11 mouse cellular contexts compared by ENCODE assay signal in genomic region chr6:30204383-30205179, GRCm38 (mm10).
DNase-seq lines count a peak whose midpoint lies in the region; ATAC-seq and TF ChIP-seq lines count a peak whose summit lies in the region.
"Had no signal": no experiment of that assay in that cellular context is flagged by ENCODE, and none has a peak within 500 bp of the region (broad histone marks: within the 10 kb centered on the region; RNA-seq: fewer than 3 reads in every experiment).

No protein-coding gene starts in this region.

- no peak for TF ChIP-seq EP300 in stomach, postnatal 0 days (optimal IDR thresholded peaks at IDR 0.05)

- H3K9ac ChIP-seq in heart, embryonic 11.5 days (ENCODE audit: low read depth, low read length) = no peak overlapping the region
- H3K9ac ChIP-seq in embryonic facial prominence, embryonic 13.5 days = 0 out of 2 replicates have a peak overlapping the region, but pooled peaks have one; percentile 32
- no peak overlapping the region for H3K9ac ChIP-seq in stomach, postnatal 0 days (ENCODE audit: low read length)
- no peak overlapping the region for H3K9ac ChIP-seq in intestine, embryonic 16.5 days (ENCODE audit: low read depth, low read length)
- H3K9ac ChIP-seq: embryonic facial prominence, embryonic 12.5 days; kidney, embryonic 15.5 days had no signal

- H3K27me3 ChIP-seq in heart, embryonic 11.5 days (ENCODE audit: control insufficient read depth, insufficient read depth, low read length) = no peaks in the 10 kb centered on the region
- H3K27me3 ChIP-seq in testis, adult 2 months (ENCODE audit: control insufficient read depth, insufficient read depth, low read length) = no peaks in the 10 kb centered on the region
- H3K27me3 ChIP-seq in embryonic facial prominence, embryonic 13.5 days = no peaks in the 10 kb centered on the region
- no peaks in the 10 kb centered on the region for H3K27me3 ChIP-seq in stomach, postnatal 0 days (ENCODE audit: control insufficient read depth, insufficient read depth, low read length)
- H3K27me3 ChIP-seq in intestine, embryonic 16.5 days (replicated peaks; ENCODE audit: control insufficient read depth, insufficient read depth, low read length) = no peaks in the 10 kb centered on the region
- H3K27me3 ChIP-seq: embryonic facial prominence, embryonic 12.5 days; kidney, embryonic 15.5 days; Patski had no signal

- DNase-seq in heart, postnatal 4 days = no peak
- no peak for DNase-seq in testis, postnatal 14 days (ENCODE audit: low spot score)
- DNase-seq in stomach, postnatal 0 days (ENCODE audit: low spot score) = no peak
- DNase-seq: heart, postnatal 14 days had no signal

- H3K4me2 ChIP-seq in heart, embryonic 11.5 days = no peak overlapping the region
- no peak overlapping the region for H3K4me2 ChIP-seq in embryonic facial prominence, embryonic 13.5 days
- H3K4me2 ChIP-seq in stomach, postnatal 0 days (replicated peaks; ENCODE audit: low read depth) = no peak overlapping the region
- no peak overlapping the region for H3K4me2 ChIP-seq in intestine, embryonic 16.5 days (ENCODE audit: low read depth, low read length)

- H3K4me1 ChIP-seq in heart, embryonic 11.5 days (ENCODE audit: control insufficient read depth, insufficient read depth, low read length) = no peaks in the 10 kb centered on the region
- H3K4me1 ChIP-seq in testis, adult 2 months (ENCODE audit: control insufficient read depth, insufficient read depth, low read length) = peaks cover 9% of the 10 kb centered on the region
- peaks cover 3% of the 10 kb centered on the region; the same call in 1 of the 2 replicates for H3K4me1 ChIP-seq in embryonic facial prominence, embryonic 13.5 days
- H3K4me1 ChIP-seq in stomach, postnatal 0 days (replicated peaks; ENCODE audit: control insufficient read depth, insufficient read depth) = no peaks in the 10 kb centered on the region
- H3K4me1 ChIP-seq in intestine, embryonic 16.5 days (ENCODE audit: control insufficient read depth, insufficient read depth, low read length) = peaks cover 3% of the 10 kb centered on the region; the same call in 1 of the 2 replicates

- no peak overlapping the region for H3K27ac ChIP-seq in heart, embryonic 11.5 days (ENCODE audit: low read depth, low read length)
- H3K27ac ChIP-seq in testis, adult 2 months (ENCODE audit: control insufficient read depth, insufficient read depth, low read depth, low read length) = no peak overlapping the region
- no peak overlapping the region for H3K27ac ChIP-seq in embryonic facial prominence, embryonic 13.5 days
- H3K27ac ChIP-seq in stomach, postnatal 0 days (replicated peaks) = no peak overlapping the region
- H3K27ac ChIP-seq in intestine, embryonic 16.5 days (ENCODE audit: low read length) = no peak overlapping the region
- H3K27ac ChIP-seq: embryonic facial prominence, embryonic 12.5 days; kidney, embryonic 15.5 days had no signal

- H3K36me3 ChIP-seq in heart, embryonic 11.5 days (ENCODE audit: control insufficient read depth, insufficient read depth, low read length) = no peaks in the 10 kb centered on the region
- H3K36me3 ChIP-seq in testis, adult 2 months (ENCODE audit: control insufficient read depth, insufficient read depth, low read length) = no peaks in the 10 kb centered on the region
- no peaks in the 10 kb centered on the region for H3K36me3 ChIP-seq in embryonic facial prominence, embryonic 13.5 days
- no peaks in the 10 kb centered on the region for H3K36me3 ChIP-seq in stomach, postnatal 0 days (ENCODE audit: control insufficient read depth, insufficient read depth, low read length)
- no peaks in the 10 kb centered on the region for H3K36me3 ChIP-seq in intestine, embryonic 16.5 days (ENCODE audit: control insufficient read depth, insufficient read depth, low read length)
- H3K36me3 ChIP-seq: embryonic facial prominence, embryonic 12.5 days; kidney, embryonic 15.5 days had no signal

- TF ChIP-seq CTCF in testis, adult 2 months (IDR thresholded peaks at IDR 0.05; ENCODE audit: control insufficient read depth, insufficient read depth, insufficient replicate concordance, low read depth, low read length) = no peak
- no peak for TF ChIP-seq CTCF in stomach, postnatal 0 days (IDR thresholded peaks at IDR 0.05; ENCODE audit: low read depth)

- 0 out of 2 replicates have a peak, but pooled peaks have one; percentile 39 for ATAC-seq in heart, embryonic 11.5 days (replicated peaks; ENCODE audit: insufficient number of reproducible peaks, low FRiP score, low TSS enrichment)
- no peak for ATAC-seq in embryonic facial prominence, embryonic 13.5 days (ENCODE audit: insufficient number of reproducible peaks, insufficient read depth, low FRiP score, low TSS enrichment, low read depth)
- 0 out of 2 replicates have a peak, but pooled peaks have one; percentile 20 for ATAC-seq in stomach, postnatal 0 days (ENCODE audit: low FRiP score, low TSS enrichment)
- ATAC-seq in intestine, embryonic 16.5 days = no peak

- 64% methylated on average over 20 of the region's 20 CpGs for WGBS in heart, embryonic 11.5 days (ENCODE audit: insufficient replicate concordance)
- WGBS in embryonic facial prominence, embryonic 13.5 days = 52% methylated on average over 20 of the region's 20 CpGs
- 74% methylated on average over 20 of the region's 20 CpGs for WGBS in stomach, postnatal 0 days
- WGBS in intestine, embryonic 16.5 days = 66% methylated on average over 19 of the region's 20 CpGs

- H3K4me3 ChIP-seq in heart, embryonic 11.5 days (ENCODE audit: low read depth, low read length) = no peak overlapping the region
- peak overlapping the region; percentile 3; the same call in 1 of the 2 replicates for H3K4me3 ChIP-seq in testis, adult 2 months (ENCODE audit: control insufficient read depth, low read depth, low read length)
- H3K4me3 ChIP-seq in embryonic facial prominence, embryonic 13.5 days = no peak overlapping the region
- H3K4me3 ChIP-seq in stomach, postnatal 0 days (ENCODE audit: low read depth, low read length) = no peak overlapping the region
- H3K4me3 ChIP-seq in intestine, embryonic 16.5 days (ENCODE audit: low read length) = no peak overlapping the region
- H3K4me3 ChIP-seq: embryonic facial prominence, embryonic 12.5 days; kidney, embryonic 15.5 days had no signal

- no peak for TF ChIP-seq POLR2A in testis, adult 2 months (IDR thresholded peaks at IDR 0.05; ENCODE audit: control insufficient read depth, low read depth, low read length)

- 0 out of 2 replicates have a peak, but pooled peaks cover 3% of the 10 kb centered on the region for H3K9me3 ChIP-seq in heart, embryonic 11.5 days (replicated peaks; ENCODE audit: control insufficient read depth, low read length)
- no peaks in the 10 kb centered on the region for H3K9me3 ChIP-seq in embryonic facial prominence, embryonic 13.5 days
- no peaks in the 10 kb centered on the region for H3K9me3 ChIP-seq in stomach, postnatal 0 days (ENCODE audit: control insufficient read depth, low read length)
- no peaks in the 10 kb centered on the region for H3K9me3 ChIP-seq in intestine, embryonic 16.5 days (ENCODE audit: control insufficient read depth, low read length)
- H3K9me3 ChIP-seq: embryonic facial prominence, embryonic 12.5 days; kidney, embryonic 15.5 days had no signal

Comparison
In these comparisons a context has a peak if more than half of its experiments do, and no peak if none do; other contexts are left out.
1. ATAC-seq: peak in heart, embryonic 11.5 days (single experiment) and stomach, postnatal 0 days (single experiment); none in embryonic facial prominence, embryonic 13.5 days (single experiment) and intestine, embryonic 16.5 days (single experiment).